Mouse (Mus musculus) WW6 (cell line): ENCODE data around the gene Uba3.

Source experiments
- DNase-seq: peaks from one replicate; pipeline ENCODE4 v3.0.0-alpha.2; 2013; ENCODE audit warnings: low read depth, low spot score

The Uba3 gene

DNA sequence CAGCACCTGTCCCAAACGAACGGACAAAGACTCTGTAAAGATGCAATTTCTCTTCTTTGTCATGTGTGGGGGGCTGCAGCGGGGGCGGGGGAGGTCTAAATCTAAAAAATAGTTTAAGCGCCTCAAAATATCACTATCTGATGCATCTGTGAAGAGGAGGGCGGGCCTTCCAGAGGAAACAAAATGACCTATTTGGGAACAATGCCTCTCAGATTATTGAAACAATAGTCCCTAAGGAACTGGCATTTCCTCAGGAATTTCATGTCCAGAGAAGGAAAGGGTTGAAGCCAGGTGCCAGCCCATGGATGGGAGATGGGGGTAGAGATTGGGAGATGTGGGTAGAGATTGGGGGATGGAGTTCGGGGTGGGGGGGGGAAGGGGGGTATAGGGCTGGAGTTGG, 63.6 kb downstream of the Uba3 start:
- DNase-seq: no peak
